ENCODE assay signal across 23 mouse cellular contexts in the genomic region with DNA sequence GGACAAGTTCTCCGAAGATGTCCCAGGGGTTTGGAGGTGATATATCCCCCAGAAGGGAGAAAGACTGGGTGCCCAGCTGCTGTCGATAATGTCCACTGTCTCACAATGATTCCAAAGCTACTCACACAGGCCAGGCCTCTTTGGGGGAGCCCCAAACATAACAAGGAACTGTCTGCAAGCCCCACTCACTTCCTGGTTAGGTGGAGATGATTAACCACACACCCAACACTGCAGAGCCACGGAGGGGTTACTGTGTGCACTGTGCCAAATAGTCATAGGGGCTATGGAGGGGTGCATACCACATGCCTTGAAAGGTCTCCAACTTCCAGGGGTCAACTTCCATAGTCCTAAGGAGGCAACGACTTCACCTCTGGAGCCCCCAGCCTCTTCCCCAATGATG.
"Had no signal": no experiment of that assay in that cellular context is flagged by ENCODE, and none has a peak within 500 bp of the region (broad histone marks: within the 10 kb centered on the region; RNA-seq: fewer than 3 reads in every experiment).

No protein-coding gene starts in this region.

- H3K9me3 ChIP-seq: limb, embryonic 12.5 days; limb, embryonic 15.5 days; liver, embryonic 12.5 days; liver, embryonic 15.5 days; lung, embryonic 15.5 days; midbrain, embryonic 12.5 days; midbrain, embryonic 15.5 days; neural tube, embryonic 12.5 days; neural tube, embryonic 15.5 days had no signal

- H3K27me3 ChIP-seq: limb, embryonic 12.5 days; limb, embryonic 15.5 days; liver, embryonic 12.5 days; liver, embryonic 15.5 days; lung, embryonic 15.5 days; midbrain, embryonic 12.5 days; midbrain, embryonic 15.5 days; neural tube, embryonic 12.5 days; neural tube, embryonic 15.5 days had no signal

- H3K9ac ChIP-seq: limb, embryonic 12.5 days; limb, embryonic 15.5 days; liver, embryonic 12.5 days; liver, embryonic 15.5 days; lung, embryonic 15.5 days; midbrain, embryonic 12.5 days; midbrain, embryonic 15.5 days; neural tube, embryonic 12.5 days; neural tube, embryonic 15.5 days had no signal

- H3K36me3 ChIP-seq: limb, embryonic 12.5 days; limb, embryonic 15.5 days; liver, embryonic 12.5 days; liver, embryonic 15.5 days; lung, embryonic 15.5 days; midbrain, embryonic 12.5 days; midbrain, embryonic 15.5 days; neural tube, embryonic 12.5 days; neural tube, embryonic 15.5 days had no signal

- DNase-seq: kidney, adult 11 months; kidney, adult 9 months; kidney, postnatal 36 days; left cerebral cortex, postnatal 4 days; lung, adult 18-20 months; lung, postnatal 10 days; lung, postnatal 36 days; right cerebral cortex, adult 18-20 months; right cerebral cortex, postnatal 14 days; right cerebral cortex, postnatal 4 days; thymus, adult 2 months; thymus, postnatal 14 days; thymus, postnatal 4 days had no signal

- H3K4me3 ChIP-seq: limb, embryonic 12.5 days; limb, embryonic 15.5 days; liver, embryonic 12.5 days; liver, embryonic 15.5 days; lung, embryonic 15.5 days; midbrain, embryonic 12.5 days; midbrain, embryonic 15.5 days; neural tube, embryonic 12.5 days; neural tube, embryonic 15.5 days had no signal

- H3K4me1 ChIP-seq: limb, embryonic 12.5 days; limb, embryonic 15.5 days; liver, embryonic 12.5 days; liver, embryonic 15.5 days; midbrain, embryonic 12.5 days; midbrain, embryonic 15.5 days; neural tube, embryonic 12.5 days; neural tube, embryonic 15.5 days had no signal

- ATAC-seq: liver, embryonic 12.5 days; midbrain, embryonic 15.5 days had no signal

- H3K27ac ChIP-seq: limb, embryonic 12.5 days; limb, embryonic 15.5 days; liver, embryonic 12.5 days; liver, embryonic 15.5 days; lung, embryonic 15.5 days; midbrain, embryonic 12.5 days; midbrain, embryonic 15.5 days; neural tube, embryonic 12.5 days; neural tube, embryonic 15.5 days; stomach, postnatal 0 days had no signal

- H3K4me2 ChIP-seq: limb, embryonic 12.5 days; limb, embryonic 15.5 days; liver, embryonic 12.5 days; liver, embryonic 15.5 days; lung, embryonic 15.5 days; midbrain, embryonic 12.5 days; midbrain, embryonic 15.5 days; neural tube, embryonic 12.5 days; neural tube, embryonic 15.5 days had no signal
